Mouse (Mus musculus) embryonic facial prominence, embryonic 11.5 days (tissue): ENCODE results near the gene Fam168b. TPM values are rescaled to one million over a fixed set of nuclear protein-coding genes. Genes with fewer than 3 reads are reported as not detected.

Experiments used
- ATAC-seq: fragments of 200-750 bp; cut with Nextera tagmentation; replicated peaks from 2 replicates; pipeline ENCODE4 v1.8.0; 2017; ENCODE audit warnings: low read depth; ENCODE audit not compliant: insufficient number of reproducible peaks, low FRiP score, low TSS enrichment
- DNase-seq: peaks from one replicate; pipeline ENCODE4 v3.0.0-alpha.2; 2015; ENCODE audit warnings: low spot score
- H3K27ac ChIP-seq: fragments of 300-500 bp; sonication (generic); replicated peaks from 2 replicates; pipeline ENCODE4 v1.5.1; 2014; ENCODE audit warnings: mild to moderate bottlenecking, low read depth, low read length, control low read depth
- H3K27me3 ChIP-seq: fragments of 300-500 bp; sonication (generic); 2 replicates; pipeline ENCODE4 v1.6.1; 2014; ENCODE audit warnings: mild to moderate bottlenecking, low read length, moderate library complexity, mixed read lengths; ENCODE audit not compliant: control insufficient read depth, insufficient read depth
- H3K36me3 ChIP-seq: fragments of 300-500 bp; sonication (generic); replicated peaks from 2 replicates; pipeline ENCODE4 v1.6.1; 2014; ENCODE audit warnings: low read depth, mild to moderate bottlenecking, low read length, moderate library complexity, mixed read lengths; ENCODE audit not compliant: control insufficient read depth, insufficient read depth
- H3K4me1 ChIP-seq: fragments of 300-500 bp; sonication (generic); 2 replicates; pipeline ENCODE4 v1.6.1; 2014; ENCODE audit warnings: low read length, mixed read lengths; ENCODE audit not compliant: control insufficient read depth, insufficient read depth
- H3K4me2 ChIP-seq: fragments of 300-500 bp; sonication (generic); 2 replicates; pipeline ENCODE4 v1.6.1; 2014; ENCODE audit warnings: low read depth, mild to moderate bottlenecking, control low read depth, low read length, moderate library complexity
- H3K4me3 ChIP-seq: fragments of 300-500 bp; sonication (generic); 2 replicates; pipeline ENCODE4 v1.5.1; 2014; ENCODE audit warnings: low read depth, low read length, control low read depth
- H3K9ac ChIP-seq: fragments of 300-500 bp; sonication (generic); replicated peaks from 2 replicates; pipeline ENCODE4 v1.6.1; 2014; ENCODE audit warnings: mild to moderate bottlenecking, control low read depth, low read length
- H3K9me3 ChIP-seq: fragments of 300-500 bp; sonication (generic); replicated peaks from 2 replicates; pipeline ENCODE4 v1.6.1; 2016; ENCODE audit warnings: mild to moderate bottlenecking, low read length, inconsistent platforms, mixed read lengths; ENCODE audit not compliant: control insufficient read depth
- WGBS: fragments of 180-500 bp; shearing (Covaris S2); extraction: QIAGEN DNeasy Blood & Tissue Kit; methylation state at CpG from one replicate; pipeline ENCODE4 v1.1.7; 2014; 5-methylcytosine and 5-hydroxymethylcytosine counted together
- polyA plus RNA-seq: library from polyadenylated mRNA; unstranded; fragments of >200 nt; fragmentation: Nextera tagmentation; extraction: Ambion mirVana; gene quantifications from 2 replicates; pipeline ENCODE4 v1.2.1, GENCODE M21; 2014

Fam168b gene
- polyA plus RNA-seq, 1 experiment from 2014 or later = 92.8 TPM

GRCm38 (mm10) chr1:34822003-34822402 lies 20.9 kb downstream of the Fam168b start:
- H3K27me3 ChIP-seq = no peaks in the 10 kb centered on the region
- no peaks in the 10 kb centered on the region for H3K9me3 ChIP-seq
- no peak overlapping the region for H3K4me3 ChIP-seq
- H3K4me1 ChIP-seq = no peaks in the 10 kb centered on the region
- H3K4me2 ChIP-seq = no peak overlapping the region
- DNase-seq = no peak
- no peak for ATAC-seq
- H3K9ac ChIP-seq = no peak overlapping the region
- no peak overlapping the region for H3K27ac ChIP-seq
- peaks cover 8% of the 10 kb centered on the region for H3K36me3 ChIP-seq
- WGBS = 96% methylated on average over 7 of the region's 7 CpGs

- no peak overlapping the region for H3K4me3 ChIP-seq
- ATAC-seq (no peak), DNase-seq (no peak)
- no peaks in the 10 kb centered on the region for H3K27me3 ChIP-seq
- H3K9ac ChIP-seq = no peak overlapping the region
- no peaks in the 10 kb centered on the region for H3K4me1 ChIP-seq
- H3K36me3 ChIP-seq = peaks cover 8% of the 10 kb centered on the region
- no peak overlapping the region for H3K4me2 ChIP-seq
- 93% methylated on average over 2 of the region's 2 CpGs for WGBS
- no peaks in the 10 kb centered on the region for H3K9me3 ChIP-seq
- H3K27ac ChIP-seq = no peak overlapping the region
These were observed 21.5 kb downstream of the Fam168b start for GRCm38 (mm10) chr1:34821411-34821810.

GRCm38 (mm10) chr1:34819225-34819910 lies 23.5 kb downstream of the Fam168b start:
- Histone ChIP-seq H3K4me1 (no peaks in the 10 kb centered on the region), H3K27ac (no peak overlapping the region), H3K4me2 (no peak overlapping the region), H3K9me3 (no peaks in the 10 kb centered on the region), H3K36me3 (peaks cover 14% of the 10 kb centered on the region), H3K4me3 (no peak overlapping the region), H3K9ac (no peak overlapping the region), H3K27me3 (no peaks in the 10 kb centered on the region)
- 97% methylated on average over 6 of the region's 6 CpGs for WGBS
- DNase-seq (no peak), ATAC-seq (no peak)

GRCm38 (mm10) chr1:34815843-34816242 lies 27.0 kb downstream of the Fam168b start:
- H3K27ac ChIP-seq = no peak overlapping the region
- no peak overlapping the region for H3K4me2 ChIP-seq
- H3K4me1 ChIP-seq = no peaks in the 10 kb centered on the region
- H3K9me3 ChIP-seq = no peaks in the 10 kb centered on the region
- no peak overlapping the region for H3K9ac ChIP-seq
- ATAC-seq = no peak
- no peak for DNase-seq
- no peaks in the 10 kb centered on the region for H3K27me3 ChIP-seq
- WGBS = 81% methylated on average over 6 of the region's 6 CpGs
- no peak overlapping the region for H3K4me3 ChIP-seq
- peaks cover 16% of the 10 kb centered on the region for H3K36me3 ChIP-seq

GRCm38 (mm10) chr1:34812407-34813247 lies 30.2 kb downstream of the Fam168b start:
- DNase-seq = no peak
- no peak for ATAC-seq
- Histone ChIP-seq H3K4me3 (no peak overlapping the region), H3K27ac (no peak overlapping the region), H3K27me3 (no peaks in the 10 kb centered on the region), H3K4me1 (no peaks in the 10 kb centered on the region), H3K36me3 (peaks cover 10% of the 10 kb centered on the region), H3K4me2 (no peak overlapping the region), H3K9me3 (no peaks in the 10 kb centered on the region), H3K9ac (no peak overlapping the region)
- WGBS = 93% methylated on average over 13 of the region's 13 CpGs

- Histone ChIP-seq H3K4me1 (no peaks in the 10 kb centered on the region), H3K4me2 (no peak overlapping the region), H3K27ac (no peak overlapping the region), H3K27me3 (no peaks in the 10 kb centered on the region), H3K36me3 (peaks cover 8% of the 10 kb centered on the region; the same call in 1 of the 2 replicates), H3K4me3 (no peak overlapping the region), H3K9me3 (no peaks in the 10 kb centered on the region), H3K9ac (no peak overlapping the region)
- DNase-seq (no peak), ATAC-seq (no peak)
- WGBS = 82% methylated on average over 6 of the region's 6 CpGs
These were observed 31.3 kb downstream of the Fam168b start for GRCm38 (mm10) chr1:34811581-34811980.

GRCm38 (mm10) chr1:34811035-34811434 lies 31.8 kb downstream of the Fam168b start:
- WGBS = 83% methylated on average over 6 of the region's 6 CpGs
- Histone ChIP-seq H3K4me3 (no peak overlapping the region), H3K9ac (no peak overlapping the region), H3K4me2 (no peak overlapping the region), H3K27ac (no peak overlapping the region), H3K9me3 (no peaks in the 10 kb centered on the region), H3K27me3 (no peaks in the 10 kb centered on the region), H3K4me1 (no peaks in the 10 kb centered on the region), H3K36me3 (peaks cover 8% of the 10 kb centered on the region; the same call in 1 of the 2 replicates)
- DNase-seq = no peak
- no peak for ATAC-seq

GRCm38 (mm10) chr1:34810293-34810692 lies 32.6 kb downstream of the Fam168b start:
- 93% methylated on average over 11 of the region's 11 CpGs for WGBS
- Histone ChIP-seq H3K4me2 (no peak overlapping the region), H3K27ac (no peak overlapping the region), H3K4me1 (no peaks in the 10 kb centered on the region), H3K9me3 (no peaks in the 10 kb centered on the region), H3K27me3 (no peaks in the 10 kb centered on the region), H3K4me3 (no peak overlapping the region), H3K9ac (no peak overlapping the region), H3K36me3 (peaks cover 8% of the 10 kb centered on the region; the same call in 1 of the 2 replicates)
- ATAC-seq (no peak), DNase-seq (no peak)
